Mouse (Mus musculus) bone marrow, adult 2 months (tissue): ENCODE results near the gene Hist1h3a.

Experiments used
- CTCF ChIP-seq: fragments of 200-500 bp; IDR thresholded peaks from 2 replicates; pipeline ENCODE4 v1.5.1; 2011; ENCODE audit warnings: low read length, control low read depth; ENCODE audit not compliant: control insufficient read depth, insufficient read depth
- POLR2A ChIP-seq: fragments of 200-500 bp; IDR thresholded peaks from 2 replicates; pipeline ENCODE4 v1.6.1; 2011; ENCODE audit warnings: low read depth, mild to moderate bottlenecking, control low read depth, low read length, borderline replicate concordance; ENCODE audit not compliant: control insufficient read depth

DNA sequence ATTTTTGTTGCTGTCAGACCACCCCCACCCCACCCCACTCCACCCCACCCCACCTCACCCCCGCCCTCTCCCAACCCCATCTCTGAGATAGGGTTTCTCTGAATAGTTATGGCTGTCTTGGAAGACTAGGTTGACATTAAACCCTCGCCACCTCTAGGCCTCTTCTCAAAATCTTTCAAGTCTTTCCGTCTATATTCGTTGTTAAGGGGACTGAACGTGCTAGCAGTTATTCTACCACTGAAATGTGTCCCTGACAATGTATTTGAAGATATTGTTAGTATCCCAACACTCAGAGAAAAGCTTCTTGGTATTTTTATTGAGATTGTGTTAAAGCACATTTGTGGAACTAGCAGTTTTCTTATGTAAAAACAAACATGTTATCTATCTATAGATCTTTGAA, 21.3 kb downstream of the Hist1h3a start:
- no peak for TF ChIP-seq CTCF
- TF ChIP-seq POLR2A: no peak
